Mouse (Mus musculus): ENCODE measurements at regions not wholly inside any gene's neighbourhood (a gene's known extent, or its start where the extent isn't known, plus 50 kb on each side); places are given as distances from the start of the nearest gene placed in this dataset.

DNA sequence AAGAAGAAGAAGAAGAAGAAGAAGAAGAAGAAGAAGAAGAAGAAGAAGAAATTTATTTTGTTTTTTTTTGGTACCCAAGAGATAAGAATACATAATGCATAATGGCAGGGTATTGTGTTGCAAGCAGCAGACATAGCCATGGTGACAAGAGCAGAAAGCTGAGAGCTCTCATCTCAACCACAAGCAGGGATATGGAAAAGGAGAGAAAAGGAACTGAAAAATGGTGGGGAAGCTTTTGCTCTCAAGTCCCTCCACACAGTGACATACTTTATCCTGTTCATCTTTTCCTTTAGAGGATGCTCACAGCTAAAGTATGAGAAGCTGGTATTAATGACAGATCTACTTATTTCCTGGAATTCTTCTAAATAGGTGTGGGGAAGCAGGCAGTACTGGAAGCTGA, 115.2 kb upstream of the Pik3r1 start:
- no peak for DNase-seq (ENCODE audit: low read depth, low spot score)

DNA sequence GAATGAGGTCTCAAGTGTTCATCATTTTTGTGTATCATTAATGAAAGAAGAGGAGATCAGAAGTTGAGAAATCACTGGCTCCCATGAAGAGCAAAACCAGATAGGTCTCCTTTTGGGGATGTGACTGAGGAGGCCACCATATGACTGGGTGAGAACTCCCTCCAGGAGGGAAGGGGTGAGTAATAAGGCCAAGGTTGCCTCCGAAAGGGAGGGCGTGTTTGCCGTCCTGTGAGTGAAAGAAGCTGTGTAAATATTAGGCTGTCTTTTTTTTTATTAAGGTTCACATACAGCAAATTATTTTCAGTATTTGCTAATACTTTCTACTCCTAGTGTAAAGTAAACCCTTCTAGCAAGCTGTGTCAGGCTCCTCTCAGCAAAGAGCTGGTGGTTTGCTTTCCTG, 116.7 kb upstream of the Pik3r1 start:
- DNase-seq (ENCODE audit: low read depth, low spot score): no peak

DNA sequence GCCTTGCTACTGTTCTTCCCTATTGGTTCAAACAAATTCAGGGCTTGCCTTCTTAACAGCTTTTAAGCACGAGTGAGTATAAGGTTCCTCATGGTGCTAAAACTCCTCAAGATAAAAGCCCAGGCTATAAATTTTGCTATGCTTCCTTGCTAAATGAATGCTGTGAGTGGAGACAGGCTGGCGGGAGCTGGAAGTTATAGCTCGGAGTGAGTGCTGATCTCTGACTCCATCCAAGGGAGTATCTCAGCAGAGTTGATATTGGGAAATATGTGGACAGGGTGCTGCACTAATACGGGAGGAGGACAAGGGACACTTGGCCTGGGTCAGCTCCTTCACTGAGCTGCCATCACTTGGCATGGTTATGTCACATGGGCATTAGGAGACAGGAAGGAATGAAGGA, 123.5 kb upstream of the Pik3r1 start:
- no peak for DNase-seq (ENCODE audit: low read depth, low spot score)

DNA sequence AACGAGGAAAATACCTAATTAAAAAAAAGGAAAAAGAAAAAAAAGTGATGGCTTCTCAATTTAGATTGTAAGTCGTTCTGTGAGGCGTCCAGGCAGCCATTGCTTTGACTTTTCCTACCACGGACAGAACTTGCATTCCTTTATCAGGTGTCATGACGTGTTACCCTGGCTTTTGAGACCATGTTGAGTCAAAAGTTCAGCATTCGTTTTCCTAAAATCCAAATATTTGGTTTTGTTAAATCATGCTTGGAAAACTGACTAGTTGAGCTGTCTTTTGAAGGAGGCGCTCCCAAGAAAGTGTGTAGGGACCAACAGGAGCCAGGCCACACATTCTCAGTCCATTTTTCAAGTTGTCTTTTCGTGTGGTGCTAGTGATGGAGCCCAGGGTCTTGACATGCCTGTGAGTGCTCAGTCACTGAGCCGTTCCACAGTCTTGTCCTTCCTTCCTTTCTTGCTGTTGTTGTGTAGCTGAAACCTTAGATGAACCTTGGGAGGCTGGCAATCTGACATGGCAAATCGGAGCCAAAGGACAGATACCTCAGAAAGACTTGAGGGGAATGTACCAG, 125.1 kb upstream of the Pik3r1 start:
- DNase-seq (ENCODE audit: low read depth, low spot score): no peak

DNA sequence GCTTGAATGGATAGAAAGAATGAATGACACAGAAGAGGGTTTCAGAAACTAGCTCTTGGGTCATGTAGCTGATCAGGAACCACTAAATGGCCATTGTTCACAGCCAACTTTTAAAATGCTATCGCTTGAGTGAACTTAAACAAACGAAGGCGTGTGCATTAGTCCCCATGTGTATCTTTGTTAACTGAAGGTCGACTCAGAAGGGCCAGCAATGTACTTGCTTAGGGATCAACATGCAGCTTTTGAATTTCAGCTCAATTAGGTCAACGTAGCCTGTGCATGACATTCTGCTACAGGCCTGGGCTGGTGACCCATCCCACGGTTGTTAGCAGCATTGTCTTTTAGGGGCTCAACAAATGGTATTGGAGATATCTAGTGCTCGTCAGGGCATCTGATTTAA, 127.1 kb upstream of the Pik3r1 start:
- DNase-seq (ENCODE audit: low read depth, low spot score): no peak

DNA sequence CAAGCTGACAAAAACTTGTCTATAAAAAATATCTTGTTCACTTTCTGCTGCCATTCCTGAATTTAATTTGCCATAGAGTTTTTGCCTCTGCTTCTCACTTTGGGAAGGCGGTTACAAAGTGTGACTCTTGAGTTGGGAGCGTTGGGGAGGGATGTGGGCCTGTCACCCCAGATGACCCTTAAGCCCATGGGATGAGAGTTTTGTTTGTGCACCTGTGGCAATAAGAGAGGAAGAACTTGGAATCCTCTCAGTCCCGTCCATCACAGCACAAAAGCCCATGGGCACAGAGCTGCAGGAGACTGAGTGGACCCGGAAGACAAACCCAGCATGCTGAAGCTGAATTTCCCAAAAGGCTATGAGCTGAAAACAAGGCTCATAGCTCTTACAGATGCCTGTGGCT, 127.7 kb upstream of the Pik3r1 start:
- peak; percentile 23 for DNase-seq (ENCODE audit: low read depth, low spot score)

DNA sequence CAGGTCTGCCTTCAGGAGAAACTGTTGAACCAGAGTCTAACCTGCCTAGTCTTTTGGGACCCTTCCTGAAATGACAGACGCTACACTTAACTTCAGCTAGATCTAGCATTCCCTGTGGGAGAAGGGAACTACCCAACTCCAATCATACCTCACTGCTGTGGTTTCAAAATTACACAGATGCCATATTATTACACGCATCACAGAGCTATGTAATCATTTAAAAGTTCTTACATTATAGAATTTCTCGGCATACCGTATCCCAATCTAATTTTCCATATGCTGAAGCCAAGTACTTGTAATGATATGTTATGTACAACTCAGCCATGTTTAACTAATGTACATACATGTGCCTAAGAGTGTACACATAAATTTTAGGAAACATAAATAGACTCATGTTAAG, 128.9 kb upstream of the Pik3r1 start:
- DNase-seq (ENCODE audit: low read depth, low spot score): no peak

DNA sequence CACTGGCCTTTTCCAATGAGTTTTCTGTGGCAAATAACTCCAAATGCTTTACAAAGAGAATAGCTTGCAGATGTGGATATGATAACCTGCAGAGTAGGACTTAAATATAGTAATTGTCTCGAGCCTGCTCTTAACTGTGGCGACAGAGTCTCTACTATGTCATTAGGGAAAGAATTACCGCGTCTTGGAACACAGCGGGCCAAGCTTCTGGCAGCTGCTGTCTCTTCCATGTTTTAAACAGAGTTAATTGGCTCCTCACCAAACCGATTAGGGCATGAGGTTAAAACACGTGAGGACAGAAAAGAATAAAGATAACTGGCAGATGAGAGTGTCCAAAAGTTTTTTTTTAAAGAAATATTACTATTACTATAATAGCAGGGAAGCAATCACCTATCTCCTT, 134.2 kb upstream of the Pik3r1 start:
- DNase-seq (ENCODE audit: low read depth, low spot score): no peak

DNA sequence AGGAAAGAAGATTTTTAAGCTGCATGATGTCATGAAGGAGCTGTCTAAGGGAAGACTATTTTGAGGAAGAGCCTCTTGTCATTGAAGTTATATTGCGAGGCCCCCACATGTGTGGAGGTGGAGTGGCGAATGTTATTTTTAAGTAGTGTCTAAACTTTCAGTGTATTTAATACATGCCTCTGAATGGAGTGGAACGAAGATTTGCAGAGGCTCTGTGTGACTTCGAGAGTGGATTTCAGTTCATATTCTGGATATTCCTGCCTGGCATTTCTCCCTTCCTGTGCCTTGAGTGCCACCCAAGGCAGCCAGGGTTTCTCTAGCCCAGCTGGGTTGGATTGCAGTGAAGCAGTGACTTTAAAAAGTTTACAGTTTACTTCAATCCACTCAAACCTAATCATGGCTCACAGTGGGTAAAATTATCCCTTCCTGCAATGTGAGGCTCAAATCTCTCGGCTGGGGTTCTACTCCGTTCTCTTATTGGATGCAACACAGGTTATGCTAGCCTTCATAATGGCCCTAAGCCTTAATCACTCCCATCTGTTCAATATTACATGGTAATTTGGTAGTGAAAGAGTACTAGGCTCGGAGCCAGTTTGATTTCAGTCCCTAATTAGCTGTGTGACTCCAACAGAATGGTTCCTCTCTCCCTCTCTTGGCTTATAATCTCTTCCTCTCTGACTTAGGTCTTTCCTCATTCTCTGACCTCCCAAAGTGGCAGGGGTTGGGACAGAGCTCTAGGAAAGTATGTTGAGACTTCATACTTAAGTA, 138.1 kb upstream of the Pik3r1 start:
- DNase-seq (ENCODE audit: low read depth, low spot score): no peak

DNA sequence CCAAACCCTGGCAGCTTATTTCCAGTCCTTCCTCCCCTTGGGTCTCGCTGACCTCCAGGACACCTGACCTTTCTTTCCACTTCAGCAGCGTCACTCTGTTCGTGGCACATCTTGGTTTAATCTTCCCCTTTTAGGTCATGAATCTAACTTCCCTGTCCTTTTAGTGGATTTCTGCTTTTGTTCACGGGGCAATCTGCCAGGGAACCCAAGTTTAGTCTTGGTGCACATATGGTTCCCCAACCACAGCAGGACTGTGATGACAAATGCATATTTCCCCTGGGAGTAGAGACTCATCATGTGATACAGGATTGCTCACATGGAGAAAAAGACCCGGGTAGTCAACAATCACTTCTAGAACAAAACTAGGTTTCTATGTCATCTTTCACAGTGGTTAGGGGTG, 141.0 kb upstream of the Pik3r1 start:
- no peak for DNase-seq (ENCODE audit: low read depth, low spot score)

DNA sequence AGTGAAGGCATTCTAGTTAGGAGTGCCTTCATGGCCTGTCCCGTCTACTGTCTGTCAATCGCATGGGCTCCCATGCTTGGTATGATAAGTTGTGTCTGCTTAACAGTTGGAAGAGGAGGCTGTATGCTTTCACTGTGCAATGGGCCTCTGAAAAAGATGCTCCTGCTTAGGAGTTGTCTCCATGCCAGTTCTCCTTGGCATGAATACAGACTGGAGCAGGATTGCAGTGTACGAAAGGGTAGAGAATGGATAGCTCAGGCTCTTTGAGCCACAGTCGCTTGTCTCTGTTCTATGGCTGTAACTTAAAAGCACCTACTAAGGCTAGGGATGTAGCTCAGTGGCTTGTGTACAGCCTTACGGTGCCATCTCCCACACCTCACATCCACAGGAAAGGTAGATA, 142.7 kb upstream of the Pik3r1 start:
- DNase-seq (ENCODE audit: low read depth, low spot score): no peak

DNA sequence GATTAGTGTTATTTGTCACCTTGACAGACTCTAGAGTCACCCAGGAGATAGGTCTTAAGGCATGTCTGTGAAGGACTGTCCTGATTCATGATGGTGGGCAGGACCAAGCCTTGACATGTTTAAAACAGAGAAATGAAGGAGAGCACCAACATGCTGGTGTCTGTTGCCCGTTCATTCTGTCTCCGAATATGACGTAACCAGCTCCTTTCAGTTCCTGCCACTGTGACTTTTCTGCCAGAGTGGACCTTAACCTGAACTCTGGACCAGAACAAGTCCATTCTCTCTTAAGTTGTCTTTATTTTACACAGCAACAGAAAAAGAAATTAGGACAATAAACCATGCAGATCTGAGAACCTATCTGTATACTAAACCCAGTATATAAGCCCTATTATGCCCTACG, 146.1 kb upstream of the Pik3r1 start:
- no peak for DNase-seq (ENCODE audit: low read depth, low spot score)

DNA sequence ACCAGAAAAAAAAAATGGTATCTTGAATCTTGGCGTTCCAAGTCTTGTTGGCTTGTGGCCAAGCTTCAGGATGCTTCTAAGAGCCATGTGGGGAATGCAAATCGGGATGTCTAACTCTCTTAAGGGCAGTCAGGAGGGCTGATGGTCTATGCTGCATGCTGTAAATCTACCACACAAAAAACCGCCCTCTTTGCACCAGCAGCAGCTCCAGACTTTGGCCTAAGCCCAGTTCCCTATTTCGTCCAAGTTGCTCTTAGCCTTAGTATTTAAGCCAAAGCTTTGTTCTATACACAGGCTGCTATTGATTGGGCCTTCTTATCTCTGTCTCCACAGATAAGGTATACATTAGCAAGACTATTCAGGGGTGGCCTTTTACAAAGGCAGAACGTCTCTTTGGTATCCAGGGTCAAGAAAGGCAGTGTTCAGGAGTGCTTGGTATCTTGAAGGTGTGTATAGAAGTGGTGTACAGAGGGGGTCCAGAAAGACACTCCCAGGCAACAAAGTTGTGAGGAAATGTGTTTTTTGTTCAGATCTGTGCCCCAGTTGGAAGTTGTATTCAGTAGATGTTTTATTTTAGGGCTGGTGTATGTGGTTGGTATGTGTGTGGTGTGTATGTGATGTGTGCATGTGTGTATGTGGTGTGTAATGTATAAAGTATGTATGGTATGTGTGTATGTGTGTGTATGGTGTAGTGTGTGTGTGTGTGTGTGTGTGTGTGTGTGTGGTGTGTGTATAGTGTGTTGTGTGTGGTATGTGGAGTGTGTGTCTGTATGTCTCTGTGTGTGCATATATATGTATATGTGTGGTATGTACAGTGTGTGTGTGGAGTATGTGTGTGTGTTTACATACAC, 146.9 kb upstream of the Pik3r1 start:
- DNase-seq (ENCODE audit: low read depth, low spot score): no peak

DNA sequence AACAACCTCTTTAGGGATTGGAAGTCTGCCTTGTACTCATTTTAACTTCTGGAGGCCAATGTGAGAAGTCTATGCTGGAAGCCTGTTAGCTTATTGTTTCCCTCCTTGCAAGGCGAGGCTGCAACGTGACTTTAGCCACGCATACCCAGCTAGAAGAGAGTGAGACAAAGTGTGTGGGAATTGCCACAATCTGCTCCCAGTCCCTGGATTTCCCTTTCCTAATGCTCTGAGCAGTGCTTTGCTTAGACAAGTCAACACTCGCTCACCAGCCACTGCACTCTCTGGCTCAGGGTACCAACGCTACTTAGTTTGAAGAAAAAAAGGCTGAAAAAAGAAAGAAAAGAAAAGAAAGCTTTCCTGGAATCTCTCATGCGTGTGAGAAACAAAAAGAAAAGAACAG, 147.5 kb upstream of the Pik3r1 start:
- no peak for DNase-seq (ENCODE audit: low read depth, low spot score)

DNA sequence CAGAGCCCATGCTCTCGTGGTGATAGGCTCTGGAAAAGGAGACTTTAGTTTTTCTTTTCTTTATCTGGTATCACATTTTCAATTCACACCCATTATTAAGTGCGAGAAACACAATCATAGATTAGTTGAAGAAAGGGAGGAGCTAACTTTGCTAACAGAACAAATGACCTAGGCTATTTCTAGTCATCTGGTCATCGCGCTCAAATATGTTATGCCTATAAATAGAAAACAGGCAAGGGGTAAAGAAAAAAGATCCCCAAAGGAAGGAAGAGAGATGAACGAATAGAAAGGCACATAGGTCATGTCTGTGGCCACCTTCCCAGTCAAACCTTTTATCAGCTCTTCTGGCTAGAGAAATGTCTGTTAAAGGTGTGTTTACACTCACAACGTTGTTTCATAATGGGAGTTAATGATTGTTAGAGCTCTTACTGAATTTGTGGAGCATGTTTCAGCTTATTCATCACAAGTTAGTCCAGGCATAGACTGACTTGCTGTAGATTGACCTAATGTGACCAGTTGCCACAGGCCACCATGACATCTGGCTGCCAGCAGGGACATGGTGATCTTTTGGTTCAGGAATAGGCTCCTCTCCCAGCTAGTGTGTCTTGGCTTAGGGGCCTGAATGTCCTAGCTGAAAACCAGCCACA, 148.1 kb upstream of the Pik3r1 start:
- DNase-seq (ENCODE audit: low read depth, low spot score): no peak

DNA sequence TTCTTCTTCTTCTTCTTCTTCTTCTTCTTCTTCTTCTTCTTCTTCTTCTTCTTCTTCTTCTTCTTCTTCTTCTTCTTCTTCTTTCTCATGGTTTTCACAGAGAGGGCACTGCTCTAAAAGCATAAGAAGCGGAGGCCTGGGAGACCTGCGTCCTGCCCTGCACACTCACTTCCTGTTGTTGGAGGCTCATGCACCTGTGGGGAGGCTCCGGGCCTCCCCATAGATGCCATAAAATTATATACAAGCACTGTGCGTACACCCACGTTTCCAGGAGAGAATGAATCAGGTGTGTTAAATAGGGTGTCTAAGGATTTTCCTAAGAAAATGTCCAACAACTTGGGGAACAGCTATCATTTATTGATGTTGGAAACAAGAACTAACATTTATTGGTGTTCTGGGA, 148.9 kb upstream of the Pik3r1 start:
- no peak for DNase-seq (ENCODE audit: low read depth, low spot score)

DNA sequence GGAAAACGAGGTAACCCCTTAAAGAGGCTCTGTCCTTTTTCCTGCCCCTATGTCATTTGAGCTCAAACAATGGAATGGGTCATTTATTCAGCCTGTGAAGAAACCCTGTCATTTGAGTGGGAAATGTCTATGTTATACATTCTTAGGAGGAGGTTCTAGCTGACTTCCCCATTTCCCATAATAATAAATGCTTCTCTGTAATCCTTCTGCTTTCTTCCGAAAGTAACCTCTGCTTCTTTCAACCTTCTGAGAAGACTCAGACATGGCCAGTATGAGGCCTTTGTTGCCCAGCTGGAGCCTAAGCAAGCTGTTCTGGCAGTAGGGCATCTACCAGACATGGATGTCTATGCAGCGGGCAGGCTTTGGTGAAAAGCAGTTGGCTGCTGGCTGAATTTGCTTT, 150.2 kb upstream of the Pik3r1 start:
- no peak for DNase-seq (ENCODE audit: low read depth, low spot score)

DNA sequence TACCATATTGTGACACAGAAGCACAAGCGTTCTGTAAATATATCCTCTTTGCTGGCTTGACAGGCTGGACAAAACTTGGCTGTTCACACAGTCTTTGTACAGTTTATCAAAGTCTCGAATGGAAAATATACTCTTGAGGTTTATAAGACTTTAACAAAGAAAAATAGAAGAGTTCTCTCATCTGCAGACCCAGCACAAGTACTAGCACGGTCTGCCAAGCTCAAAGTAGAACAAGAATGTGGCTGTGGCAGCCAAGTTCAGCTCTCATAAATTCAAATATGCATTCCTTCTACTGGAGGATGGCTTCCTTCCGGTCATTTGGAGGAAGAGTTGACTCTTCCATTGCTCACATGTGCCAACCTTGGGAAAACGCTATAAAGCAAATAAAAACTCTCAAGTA, 151.2 kb upstream of the Pik3r1 start:
- no peak for DNase-seq (ENCODE audit: low read depth, low spot score)

DNA sequence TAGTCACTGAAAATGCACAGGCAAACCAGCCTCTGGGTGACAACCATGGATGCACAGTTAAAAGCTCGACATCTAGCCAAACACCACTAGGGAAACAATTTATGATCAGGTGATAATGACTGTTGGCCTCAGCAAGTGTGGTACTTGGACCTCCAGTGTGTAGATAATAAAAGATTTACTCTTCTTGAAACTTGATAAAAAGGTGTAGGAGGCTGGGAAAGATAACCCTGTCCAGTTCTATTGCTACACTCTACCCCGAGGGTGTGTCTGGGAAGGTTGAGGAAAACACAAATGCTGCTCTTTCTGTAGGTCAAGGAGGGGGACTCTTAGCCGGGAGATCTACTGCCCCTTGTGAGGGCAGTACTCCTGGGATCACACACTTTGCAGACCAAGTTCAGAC, 152.4 kb upstream of the Pik3r1 start:
- DNase-seq (ENCODE audit: low read depth, low spot score): no peak

DNA sequence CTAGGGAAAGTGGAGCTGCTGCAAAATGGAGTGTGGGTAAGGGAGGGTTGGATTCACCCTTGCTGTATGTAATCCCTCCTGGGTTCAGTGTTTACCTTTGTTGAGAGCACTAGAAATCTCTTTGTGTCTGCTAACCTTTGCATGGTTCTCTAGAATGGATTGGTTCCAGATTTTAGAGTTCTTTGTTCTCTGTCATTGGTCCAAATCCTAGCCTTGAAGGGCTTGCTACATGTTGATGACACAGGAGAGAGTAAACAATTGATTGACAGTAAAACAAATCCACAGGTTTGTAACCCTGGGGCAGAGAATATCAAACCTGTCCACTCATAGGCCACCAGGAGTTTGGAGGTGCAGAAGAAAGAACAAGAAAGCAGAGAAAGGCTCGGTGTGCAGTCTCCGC, 156.6 kb upstream of the Pik3r1 start:
- no peak for DNase-seq (ENCODE audit: low read depth, low spot score)

DNA sequence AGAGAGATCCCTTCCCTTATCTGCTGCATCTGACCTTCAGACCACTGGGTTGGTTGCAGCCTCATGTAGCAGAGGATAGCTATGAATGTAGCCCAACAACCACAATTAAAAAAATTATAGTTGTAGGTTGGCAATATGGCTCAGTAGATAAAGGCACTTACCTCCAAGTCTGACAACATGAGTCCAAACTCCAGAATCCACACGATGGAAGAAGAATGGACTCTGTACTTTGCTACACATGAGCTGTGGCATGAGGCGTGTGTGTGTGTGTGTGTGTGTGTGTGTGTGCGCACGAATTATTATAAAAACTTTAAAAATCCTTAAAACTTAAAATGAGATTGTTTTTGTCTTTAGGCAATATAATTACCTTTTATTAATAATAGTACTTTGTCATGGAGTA, 163.2 kb upstream of the Pik3r1 start:
- DNase-seq (ENCODE audit: low read depth, low spot score): no peak

DNA sequence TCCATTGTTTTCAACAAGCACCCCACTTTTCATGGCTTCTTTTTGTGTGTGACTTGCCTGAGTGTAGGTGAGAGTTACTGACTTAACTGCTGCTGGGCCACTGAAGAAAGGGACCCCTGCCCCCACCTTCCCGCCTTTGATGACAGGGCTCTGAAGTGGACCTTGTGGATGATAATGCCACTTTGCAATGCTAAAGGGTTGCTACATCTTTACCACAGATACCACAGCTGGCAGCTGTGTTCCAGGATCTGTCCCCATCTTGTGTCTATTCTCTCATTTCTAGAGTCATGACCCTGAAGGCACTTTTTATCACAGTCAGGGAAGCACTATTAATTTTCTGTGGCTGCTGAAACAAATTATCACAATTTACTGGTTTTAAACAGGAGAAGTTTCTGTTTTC, 163.9 kb upstream of the Pik3r1 start:
- DNase-seq (ENCODE audit: low read depth, low spot score): no peak

All from mesoderm, embryonic 11.5 days (tissue).